Mouse (Mus musculus): ENCODE data around the gene Eno4. TPM values are rescaled to one million over a fixed set of nuclear protein-coding genes. Genes with fewer than 3 reads are reported as not detected.
A peak's percentile ranks its signal among the peaks of the same experiment; 100 is the strongest.
"Not testable (repeated sequence)": the region's sequence is repeated elsewhere in the genome, so short reads cannot be mapped to it uniquely, and the experiment has no call there.

The Eno4 gene
- total RNA-seq (2021) = 1 to 10 TPM; 1.6 to 2.3 TPM
- long read RNA-seq, experiment 1, partial matches to known transcripts = 0 of 4 reads
- long read RNA-seq, experiment 1, other reads (novel, unspliced or antisense) = 2 of 4 reads
- long read RNA-seq, experiment 2, partial matches to known transcripts = 0 of 3 reads
- long read RNA-seq, experiment 2, other reads (novel, unspliced or antisense) = 2 of 3 reads

DNA sequence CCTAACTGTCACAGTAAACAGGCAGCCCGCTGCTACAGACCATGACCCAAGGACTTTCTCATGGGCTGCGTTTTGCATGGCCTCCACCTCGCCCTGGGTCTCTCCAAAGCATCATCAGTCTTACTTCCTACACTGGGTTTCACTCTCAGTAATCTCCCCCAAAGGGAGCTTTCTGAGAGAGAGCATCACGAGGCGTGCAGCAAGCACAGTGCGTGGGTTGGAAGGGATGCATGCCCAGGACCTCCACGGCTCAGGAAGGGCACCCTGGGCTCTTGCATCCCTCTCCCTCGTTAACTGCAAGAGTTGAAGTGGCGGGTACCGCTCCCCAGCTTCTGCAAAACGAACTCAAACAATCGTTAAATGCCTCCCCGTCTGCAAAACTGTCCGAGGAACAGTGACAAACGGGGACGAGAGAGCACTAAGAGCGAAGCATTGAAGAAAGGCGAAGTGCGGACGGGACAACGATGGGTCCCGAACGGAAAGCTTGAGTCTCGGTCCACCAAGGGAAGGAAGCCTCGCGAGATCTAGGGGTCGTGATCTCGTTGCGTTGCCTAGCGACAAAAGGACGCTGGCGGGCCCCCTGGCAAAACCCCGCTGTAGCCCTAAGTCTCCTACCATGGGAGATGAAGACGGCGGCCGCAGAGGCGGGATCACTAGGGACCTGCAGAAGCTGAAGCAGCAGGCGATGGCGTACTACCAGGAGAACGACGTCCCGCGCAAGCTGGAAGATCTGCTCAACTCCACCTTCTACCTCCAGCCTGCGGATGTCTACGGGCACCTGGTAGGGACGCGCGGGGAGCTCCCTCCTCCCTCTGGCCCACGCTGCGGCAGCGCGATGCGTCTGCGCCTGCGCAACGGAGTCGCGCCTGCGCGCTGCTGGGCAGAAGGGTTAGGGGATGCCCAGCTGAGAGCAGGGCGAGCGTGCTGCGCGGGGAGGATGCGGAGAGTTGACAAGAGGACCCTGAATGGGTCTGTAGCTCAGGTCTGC is at the start of gene Eno4, which contains the start of gene Hspa12a:
Gene Eno4 (plus strand): TSS at position 585 of the 988 bp plus-strand sequence.
Gene Hspa12a (minus strand): TSS at position 814 of the 988 bp plus-strand sequence.
- peak; percentile 90 to 95 for DNase-seq (ENCODE audit: low spot score in 2 of 2)

- DNase-seq (ENCODE audit: low spot score in 2 of 2) = peak; percentile 54 to 56
These were observed 47.0 kb upstream of the Eno4 start for GRCm38 (mm10) chr19:58896216-58896615.

GRCm38 (mm10) chr19:58900471-58900870 is 42.8 kb upstream of the Eno4 start:
- not testable (repeated sequence) for DNase-seq (ENCODE audit: low spot score in 2 of 2)

- DNase-seq (ENCODE audit: low spot score in 2 of 2) = no peak
These were observed 39.9 kb upstream of the Eno4 start for GRCm38 (mm10) chr19:58903079-58903898.

DNA sequence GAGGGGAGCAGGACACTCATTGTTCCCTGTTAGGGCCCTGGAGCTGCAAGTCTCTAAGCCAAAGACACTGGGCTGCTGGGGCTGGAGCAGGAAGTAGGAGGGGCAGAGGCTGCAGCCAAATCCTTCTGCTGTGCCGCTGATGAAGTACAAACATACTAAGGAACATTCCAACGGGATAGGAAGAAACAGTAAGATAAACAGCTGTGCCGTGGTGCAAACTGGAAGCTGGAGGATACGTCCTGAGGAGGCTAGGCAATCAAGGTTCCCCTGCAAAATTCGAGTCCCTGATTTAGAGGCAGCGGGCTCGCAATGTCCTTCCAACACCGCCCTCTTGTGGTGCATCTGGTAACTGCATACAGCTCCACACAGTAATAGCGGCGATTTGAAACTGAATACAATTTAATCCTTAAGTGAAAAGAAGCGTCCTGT is 39.3 kb upstream of the Eno4 start:
- DNase-seq (ENCODE audit: low spot score in 2 of 2) = peak; percentile 89 to 98

DNA sequence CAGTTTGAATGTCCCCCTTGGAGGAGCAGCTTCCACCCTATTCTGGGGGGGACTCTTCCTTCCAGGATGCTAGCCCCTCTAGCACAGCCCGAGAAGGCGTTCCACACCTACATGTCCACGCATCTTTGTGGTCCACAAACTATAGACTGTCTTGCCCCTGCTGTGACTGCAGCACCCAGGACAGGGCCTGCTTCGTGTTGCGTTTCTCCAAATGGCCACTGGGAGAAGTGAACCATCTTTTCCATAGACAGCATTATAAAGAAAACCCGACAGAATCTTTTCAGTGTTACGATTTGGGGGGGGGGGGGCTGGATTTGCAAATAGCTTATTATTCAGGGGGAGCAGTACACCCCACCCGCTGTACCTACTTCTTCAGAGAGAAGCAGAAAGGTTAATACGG is 36.5 kb upstream of the Eno4 start:
- no peak for DNase-seq (ENCODE audit: low spot score in 2 of 2)

DNA sequence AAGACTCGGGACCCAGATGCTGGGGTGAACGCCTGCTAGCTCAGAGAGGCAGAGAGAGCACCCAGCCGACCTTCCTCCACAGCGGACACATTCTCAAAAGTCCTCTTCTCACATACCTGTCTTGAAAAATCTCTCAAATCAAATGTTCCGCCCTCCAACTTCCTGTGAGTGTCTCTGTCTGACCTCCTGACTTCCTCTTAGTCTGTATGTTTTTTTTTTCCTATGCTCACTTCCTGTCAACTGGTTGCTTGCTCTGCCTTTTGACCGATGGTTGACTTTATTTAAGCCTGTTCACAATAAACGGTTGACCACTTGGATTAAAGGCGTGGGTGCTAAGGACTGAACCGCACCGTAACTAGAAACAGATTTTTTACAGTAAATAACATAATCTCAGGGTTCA is 35.2 kb upstream of the Eno4 start:
- DNase-seq (ENCODE audit: low spot score in 2 of 2) = no peak

DNA sequence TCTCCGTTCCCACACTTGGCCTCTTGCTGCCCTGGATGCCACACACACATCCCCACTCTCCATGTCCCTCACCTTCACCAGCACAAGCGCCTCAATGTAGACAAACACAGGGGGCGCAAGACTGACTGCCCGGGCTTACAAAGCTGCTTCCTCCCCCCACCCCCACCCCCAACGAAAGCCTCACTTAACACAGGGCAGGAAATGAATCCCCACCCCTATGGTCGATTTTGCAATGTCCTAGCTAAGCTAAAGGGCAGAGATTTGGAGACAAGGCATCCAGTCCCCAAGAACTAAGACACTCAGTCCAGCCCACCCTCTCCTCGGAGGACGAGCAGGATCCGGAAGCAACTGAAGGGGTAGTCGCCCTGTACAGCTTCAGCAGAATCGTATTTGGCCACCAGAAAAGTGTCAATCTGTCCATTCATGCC is 32.3 kb upstream of the Eno4 start:
- DNase-seq (ENCODE audit: low spot score in 2 of 2) = no peak

DNA sequence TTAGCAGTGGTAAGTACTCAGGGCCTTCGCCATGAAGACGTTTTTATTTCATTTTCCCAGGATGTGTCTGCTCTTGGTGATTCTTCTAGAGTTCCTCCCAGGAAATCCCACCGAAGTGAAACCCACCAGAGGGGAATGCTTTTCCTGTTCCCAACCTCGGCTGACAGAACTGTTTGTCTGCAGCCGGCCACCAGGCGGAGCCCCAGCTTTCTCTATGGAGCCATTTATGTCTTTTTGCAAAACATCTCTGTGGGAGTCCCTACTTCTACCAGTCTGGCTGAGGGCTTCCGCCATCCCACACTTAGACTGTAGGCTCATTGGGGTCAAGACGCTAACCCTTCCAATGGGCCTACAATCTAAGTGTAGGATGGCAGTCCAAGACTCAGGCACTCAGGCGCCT is 31.8 kb upstream of the Eno4 start:
- DNase-seq (ENCODE audit: low spot score in 2 of 2) = peak; percentile 64 to 73

DNA sequence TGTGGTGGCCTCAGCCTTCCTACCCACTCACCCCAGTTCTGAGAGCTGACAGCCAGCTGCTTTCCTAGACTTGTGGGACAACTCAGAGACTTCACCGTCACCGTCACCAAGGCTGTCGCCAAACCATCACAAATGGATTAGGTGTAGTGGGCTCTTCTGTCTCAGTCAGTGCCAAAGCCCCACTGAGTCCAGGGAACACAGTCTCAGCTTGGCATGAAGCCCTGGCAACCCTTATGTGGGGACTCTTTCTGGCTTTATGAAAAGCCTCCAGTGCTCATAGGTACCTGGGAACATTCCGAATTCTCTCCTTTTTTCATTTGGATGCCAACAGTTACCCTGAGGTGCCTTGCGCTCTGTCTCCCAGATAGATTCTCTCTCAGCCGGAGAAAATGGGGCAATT is 29.9 kb upstream of the Eno4 start:
- DNase-seq (ENCODE audit: low spot score in 2 of 2) = no peak

GRCm38 (mm10) chr19:58918597-58918996 is 24.6 kb upstream of the Eno4 start:
- DNase-seq (ENCODE audit: low spot score in 2 of 2) = no peak

DNA sequence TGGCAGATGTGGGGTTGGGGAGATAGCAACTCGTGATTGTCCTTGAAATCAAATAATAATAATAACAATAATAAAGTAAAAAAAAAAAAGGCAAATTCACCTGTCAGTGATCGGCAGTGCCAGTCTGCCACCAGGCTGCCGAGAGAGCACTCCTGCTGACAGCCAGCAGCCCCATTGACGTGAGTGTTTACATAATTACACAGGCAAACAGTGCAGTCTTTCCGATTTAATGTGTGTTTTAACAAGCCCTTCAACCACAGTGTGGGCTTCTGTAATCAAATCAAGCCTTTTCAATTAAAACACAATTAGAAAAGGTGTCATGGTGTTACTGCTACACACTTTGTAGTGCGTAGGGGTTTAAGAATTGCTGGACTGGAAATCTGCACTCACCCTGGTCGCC is 24.1 kb upstream of the Eno4 start:
- no peak for DNase-seq (ENCODE audit: low spot score in 2 of 2)

DNA sequence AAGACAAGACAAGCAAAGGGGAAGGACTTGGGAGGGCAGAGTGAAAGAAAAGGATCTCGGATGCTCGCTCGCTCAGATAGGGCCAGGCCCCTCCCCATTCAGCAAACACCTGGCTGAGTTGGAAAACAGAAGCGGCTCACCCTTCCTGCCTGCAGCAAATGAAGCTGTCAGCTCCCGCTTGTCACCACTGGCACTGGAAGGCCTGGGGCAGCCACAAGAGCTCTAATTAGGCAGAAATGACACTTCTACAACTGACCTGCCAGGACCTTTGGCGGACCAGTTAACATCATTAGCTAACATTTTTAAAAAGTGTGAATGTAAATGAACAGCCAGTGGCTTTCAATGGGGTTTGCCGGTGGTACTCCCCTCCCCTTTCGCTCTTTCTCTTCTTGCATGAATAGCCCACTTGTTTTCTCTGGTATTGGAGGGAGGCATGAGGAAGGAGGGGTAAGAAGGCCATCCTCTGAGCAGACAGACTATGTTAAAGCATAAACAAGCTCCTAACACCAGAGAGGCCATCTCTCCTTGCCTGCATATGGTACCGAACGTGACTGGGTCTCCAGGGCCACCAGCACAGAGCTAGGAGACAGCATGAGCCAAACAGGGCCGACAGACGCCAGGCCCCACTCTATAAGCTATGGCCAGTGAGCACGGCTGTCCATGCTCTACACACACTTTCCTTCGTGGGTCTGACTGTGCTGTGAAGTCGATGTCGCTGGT is 12.0 kb upstream of the Eno4 start:
- no peak for DNase-seq (ENCODE audit: low spot score in 2 of 2)

DNA sequence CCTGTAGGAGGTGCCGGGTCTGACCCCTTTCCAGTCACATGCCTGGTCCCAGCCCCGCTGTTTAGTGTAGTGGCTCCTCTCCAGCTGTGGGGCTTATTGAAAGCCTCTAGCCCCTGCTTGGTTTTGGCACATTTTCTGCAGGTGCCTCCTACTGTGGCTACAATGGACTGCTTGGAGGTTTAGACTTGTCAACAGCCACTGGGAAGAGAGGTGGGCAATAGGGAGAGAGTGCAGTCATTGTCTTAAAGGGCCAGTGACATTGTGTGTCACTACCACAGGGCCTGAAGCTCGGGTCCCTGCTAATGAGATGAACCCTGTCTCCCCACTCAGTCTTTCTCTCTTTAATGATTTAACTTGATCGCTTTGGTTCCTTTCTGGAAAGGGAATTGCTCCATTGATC is 10.2 kb upstream of the Eno4 start:
- DNase-seq (ENCODE audit: low spot score in 2 of 2) = no peak

GRCm38 (mm10) chr19:58945959-58946358 is 2.7 kb downstream of the Eno4 start:
- DNase-seq (ENCODE audit: low spot score in 2 of 2) = no peak

DNA sequence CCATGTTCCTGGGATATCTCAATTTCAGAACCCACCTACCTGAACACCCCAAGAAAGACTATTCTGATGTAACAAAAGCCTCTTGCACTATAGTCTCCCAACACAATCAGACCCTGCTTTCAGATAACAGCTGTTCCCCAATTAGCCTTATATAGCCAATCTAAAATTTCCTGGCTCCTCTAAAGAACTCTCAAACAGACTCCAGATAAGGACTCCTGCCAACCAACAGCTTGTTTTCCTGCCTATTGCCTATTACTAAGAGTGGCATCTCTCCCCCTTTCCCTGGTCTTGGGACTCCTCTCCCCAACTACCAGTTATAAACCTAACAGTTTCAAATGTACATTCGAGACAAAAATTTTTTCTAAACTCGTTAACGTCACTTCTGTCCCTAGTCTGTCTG is 8.3 kb downstream of the Eno4 start:
- no peak for DNase-seq (ENCODE audit: low spot score in 2 of 2)

GRCm38 (mm10) chr19:58952236-58952635 is 9.0 kb downstream of the Eno4 start:
- no peak for DNase-seq (ENCODE audit: low spot score in 2 of 2)

DNA sequence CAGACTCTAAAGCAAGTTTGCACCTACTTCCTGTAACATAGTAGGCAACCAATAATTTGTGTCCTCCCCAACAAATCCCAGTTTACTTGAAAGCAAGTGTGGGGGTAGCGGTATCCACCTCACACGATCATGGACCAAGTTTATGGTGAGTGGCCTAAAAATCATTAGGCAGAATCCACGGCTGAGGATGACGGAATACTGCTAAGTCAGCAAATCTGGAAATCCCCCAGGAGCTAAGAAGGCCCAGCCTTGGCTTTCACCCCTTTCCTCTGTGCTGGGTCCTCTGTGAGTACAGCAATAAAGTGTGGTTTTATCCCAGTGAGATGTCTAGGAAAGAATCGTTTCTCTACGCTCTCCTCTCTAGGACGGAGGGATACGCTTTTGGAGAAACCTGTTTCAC is 11.6 kb downstream of the Eno4 start:
- DNase-seq (ENCODE audit: low spot score in 2 of 2) = no peak

- DNase-seq (ENCODE audit: low spot score in 2 of 2) = no peak
These were observed 19.8 kb downstream of the Eno4 start for GRCm38 (mm10) chr19:58963011-58963410.

- no peak for DNase-seq (ENCODE audit: low spot score in 2 of 2)
These were observed 25.7 kb downstream of the Eno4 start for GRCm38 (mm10) chr19:58968731-58969506.

Measured in left cerebral cortex, adult 18-20 months (tissue).